Mouse (Mus musculus) stomach, embryonic 14.5 days (tissue): ENCODE results near the gene Mob3a. TPM values are rescaled to one million over a fixed set of nuclear protein-coding genes. Genes with fewer than 3 reads are reported as not detected.

Experiments
- ATAC-seq: fragments of 200-750 bp; cut with Nextera tagmentation; 2 replicates; pipeline ENCODE4 v1.8.0; 2017; ENCODE audit warnings: low read depth, moderate TSS enrichment; ENCODE audit not compliant: insufficient number of reproducible peaks, insufficient read depth, low FRiP score
- H3K27ac ChIP-seq: fragments of 300-500 bp; sonication (generic); 2 replicates; pipeline ENCODE4 v1.5.1; 2014; ENCODE audit warnings: mild to moderate bottlenecking, low read length, moderate library complexity, mixed read lengths
- H3K27me3 ChIP-seq: fragments of 300-500 bp; sonication (generic); 2 replicates; pipeline ENCODE4 v1.6.1; 2014; ENCODE audit warnings: low read length, control low read depth, mixed read lengths; ENCODE audit not compliant: control insufficient read depth, insufficient read depth
- H3K36me3 ChIP-seq: fragments of 300-500 bp; sonication (generic); 2 replicates; pipeline ENCODE4 v1.6.1; 2014; ENCODE audit warnings: mild to moderate bottlenecking, control low read depth, low read length, moderate library complexity, mixed read lengths; ENCODE audit not compliant: control insufficient read depth, insufficient read depth
- H3K4me1 ChIP-seq: fragments of 300-500 bp; sonication (generic); 2 replicates; pipeline ENCODE4 v1.6.1; 2014; ENCODE audit warnings: low read length, control low read depth, mixed read lengths; ENCODE audit not compliant: control insufficient read depth, insufficient read depth
- H3K4me2 ChIP-seq: fragments of 300-500 bp; sonication (generic); replicated peaks from 2 replicates; pipeline ENCODE4 v1.6.1; 2014; ENCODE audit warnings: low read depth, low read length, control low read depth
- H3K4me3 ChIP-seq: fragments of 300-500 bp; sonication (generic); 2 replicates; pipeline ENCODE4 v1.5.1; 2014; ENCODE audit warnings: low read depth, low read length, control low read depth
- H3K9ac ChIP-seq: fragments of 300-500 bp; sonication (generic); replicated peaks from 2 replicates; pipeline ENCODE4 v1.6.1; 2014; ENCODE audit warnings: low read depth, mild to moderate bottlenecking, control low read depth, low read length, moderate library complexity, mixed read lengths
- H3K9me3 ChIP-seq: fragments of 300-500 bp; sonication (generic); 2 replicates; pipeline ENCODE4 v1.6.1; 2016; ENCODE audit warnings: low read depth, low read length, control low read depth; ENCODE audit not compliant: control insufficient read depth
- WGBS: fragments of 180-500 bp; shearing (Covaris S2); extraction: QIAGEN DNeasy Blood & Tissue Kit; methylation state at CpG from one replicate; pipeline ENCODE4 v1.1.7; 2014; 5-methylcytosine and 5-hydroxymethylcytosine counted together
- polyA plus RNA-seq: library from polyadenylated mRNA; unstranded; fragments of >200 nt; fragmentation: Nextera tagmentation; extraction: Ambion mirVana; gene quantifications from 2 replicates; pipeline ENCODE4 v1.2.1, GENCODE M21; 2014

Gene Mob3a
- polyA plus RNA-seq, 1 experiment from 2014 or later, result 47.9 TPM

GRCm38 (mm10) chr10:80697393-80697787, 4.4 kb downstream of the Mob3a start:
- no peak overlapping the region for H3K9ac ChIP-seq
- no peak for ATAC-seq

GRCm38 (mm10) chr10:80696502-80697392, 5.0 kb downstream of the Mob3a start:
- no peak for ATAC-seq
- Histone ChIP-seq H3K4me2 (no peak overlapping the region), H3K4me3 (no peak overlapping the region), H3K36me3 (peaks cover 4% of the 10 kb centered on the region; the same call in 1 of the 2 replicates), H3K4me1 (peaks cover 17% of the 10 kb centered on the region), H3K27me3 (no peaks in the 10 kb centered on the region), H3K9ac (no peak overlapping the region), H3K27ac (peak overlapping the region; percentile 59; the same call in 1 of the 2 replicates), H3K9me3 (no peaks in the 10 kb centered on the region)
- 58% methylated on average over 11 of the region's 12 CpGs for WGBS

More at GRCm38 (mm10) chr10:80697393-80697787, 4.4 kb downstream of the Mob3a start:
- no peak overlapping the region for H3K4me3 ChIP-seq
- peaks cover 4% of the 10 kb centered on the region; the same call in 1 of the 2 replicates for H3K36me3 ChIP-seq
- no peaks in the 10 kb centered on the region for H3K9me3 ChIP-seq
- peaks cover 17% of the 10 kb centered on the region for H3K4me1 ChIP-seq
- no peak overlapping the region for H3K4me2 ChIP-seq
- H3K27ac ChIP-seq, result no peak overlapping the region; the same call in 1 of the 2 replicates
- WGBS, result 91% methylated on average over 8 of the region's 8 CpGs
- no peaks in the 10 kb centered on the region for H3K27me3 ChIP-seq

GRCm38 (mm10) chr10:80695801-80696501, 5.8 kb downstream of the Mob3a start:
- 57% methylated on average over 10 of the region's 10 CpGs for WGBS
- H3K27me3 ChIP-seq, result no peaks in the 10 kb centered on the region
- no peak overlapping the region for H3K4me2 ChIP-seq
- peaks cover 15% of the 10 kb centered on the region for H3K4me1 ChIP-seq
- ATAC-seq, result no peak
- H3K9ac ChIP-seq, result no peak overlapping the region
- H3K27ac ChIP-seq, result peak overlapping the region; percentile 59; the same call in 1 of the 2 replicates
- peaks cover 7% of the 10 kb centered on the region for H3K36me3 ChIP-seq
- no peaks in the 10 kb centered on the region for H3K9me3 ChIP-seq
- H3K4me3 ChIP-seq, result no peak overlapping the region

- WGBS, result 65% methylated on average over 2 of the region's 2 CpGs
- peak overlapping the region; percentile 21; the same call in 1 of the 2 replicates for H3K27ac ChIP-seq
Observed at GRCm38 (mm10) chr10:80695186-80695585, 6.6 kb downstream of the Mob3a start.

GRCm38 (mm10) chr10:80694159-80694938, 7.4 kb downstream of the Mob3a start:
- H3K27ac ChIP-seq, result no peak overlapping the region
- 89% methylated on average over 13 of the region's 13 CpGs for WGBS
- H3K4me1 ChIP-seq, result peaks cover 3% of the 10 kb centered on the region
- no peak overlapping the region for H3K9ac ChIP-seq
- no peaks in the 10 kb centered on the region for H3K9me3 ChIP-seq
- H3K36me3 ChIP-seq, result peaks cover 21% of the 10 kb centered on the region
- ATAC-seq, result no peak
- H3K4me3 ChIP-seq, result no peak overlapping the region
- no peak overlapping the region for H3K4me2 ChIP-seq
- H3K27me3 ChIP-seq, result no peaks in the 10 kb centered on the region

More at GRCm38 (mm10) chr10:80695186-80695585, 6.6 kb downstream of the Mob3a start:
- H3K9me3 ChIP-seq, result no peaks in the 10 kb centered on the region
- peaks cover 13% of the 10 kb centered on the region for H3K36me3 ChIP-seq
- H3K27me3 ChIP-seq, result no peaks in the 10 kb centered on the region
- H3K4me1 ChIP-seq, result peaks cover 8% of the 10 kb centered on the region
- H3K4me2 ChIP-seq, result no peak overlapping the region
- H3K9ac ChIP-seq, result no peak overlapping the region
- H3K4me3 ChIP-seq, result no peak overlapping the region
- ATAC-seq, result no peak

GRCm38 (mm10) chr10:80693401-80694045, 8.3 kb downstream of the Mob3a start:
- no peak overlapping the region for H3K4me2 ChIP-seq
- H3K9ac ChIP-seq, result no peak overlapping the region
- no peak overlapping the region for H3K27ac ChIP-seq
- peaks cover 25% of the 10 kb centered on the region for H3K36me3 ChIP-seq
- H3K27me3 ChIP-seq, result no peaks in the 10 kb centered on the region
- WGBS, result 93% methylated on average over 12 of the region's 12 CpGs
- H3K9me3 ChIP-seq, result no peaks in the 10 kb centered on the region
- H3K4me3 ChIP-seq, result no peak overlapping the region
- peaks cover 3% of the 10 kb centered on the region for H3K4me1 ChIP-seq
- ATAC-seq, result no peak

GRCm38 (mm10) chr10:80692249-80693165, 9.3 kb downstream of the Mob3a start:
- peaks cover 3% of the 10 kb centered on the region for H3K4me1 ChIP-seq
- no peak overlapping the region for H3K4me3 ChIP-seq
- ATAC-seq, result no peak
- WGBS, result 78% methylated on average over 14 of the region's 14 CpGs
- no peak overlapping the region for H3K4me2 ChIP-seq
- H3K9ac ChIP-seq, result no peak overlapping the region
- no peak overlapping the region for H3K27ac ChIP-seq
- no peaks in the 10 kb centered on the region for H3K27me3 ChIP-seq
- H3K36me3 ChIP-seq, result peaks cover 26% of the 10 kb centered on the region
- H3K9me3 ChIP-seq, result no peaks in the 10 kb centered on the region
